Mouse (Mus musculus): ENCODE measurements at regions not wholly inside any gene's neighbourhood (a gene's known extent, or its start where the extent isn't known, plus 50 kb on each side); places are given as distances from the start of the nearest gene placed in this dataset.

DNA sequence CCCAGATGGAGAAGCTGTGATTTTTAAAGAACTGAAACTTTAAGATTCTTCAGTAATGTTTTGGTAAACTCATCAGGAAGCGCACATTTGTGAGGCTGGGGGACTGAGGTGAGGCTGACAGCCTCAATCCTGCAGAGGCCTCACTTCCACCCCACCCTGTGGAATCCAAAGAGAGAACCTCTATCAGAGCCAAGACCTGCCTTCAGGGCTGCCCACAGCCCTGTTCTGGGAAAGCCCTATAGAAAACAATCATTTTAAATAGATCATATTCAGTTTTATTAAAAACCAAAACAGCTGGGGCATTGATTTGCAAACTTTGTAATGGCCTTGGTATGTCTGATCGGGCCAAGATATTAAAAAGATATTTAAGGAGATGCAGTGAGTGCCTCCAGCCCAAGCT, 210.7 kb upstream of the Tsc22d2 start:
- TF ChIP-seq ZNF384 (IDR thresholded peaks at IDR 0.05; ENCODE audit: low read depth, low read length) (no peak), POLR2AphosphoS2 (IDR thresholded peaks at IDR 0.05; ENCODE audit: low read length) (no peak), NELFE (IDR thresholded peaks at IDR 0.05; ENCODE audit: low read depth, low read length) (no peak), EP300 (IDR thresholded peaks at IDR 0.05; ENCODE audit: low read depth in 1 of 2, low read length in 2 of 2) (no peak), ZC3H11A (IDR thresholded peaks at IDR 0.05; ENCODE audit: low read depth, low read length) (no peak), CTCF (IDR thresholded peaks at IDR 0.05 in 2 of 3, conservative IDR thresholded peaks at IDR 0.05 in 1 of 3; ENCODE audit: control insufficient read depth in 1 of 3, insufficient read depth in 1 of 3, low read depth in 2 of 3, low read length in 3 of 3, poor library complexity in 1 of 3, severe bottlenecking in 1 of 3) (no peak), KAT2A (conservative IDR thresholded peaks at IDR 0.05; ENCODE audit: low read depth, low read length) (no peak), GATA1 (IDR thresholded peaks at IDR 0.05; ENCODE audit: low read depth, low read length) (no peak), MAX (IDR thresholded peaks at IDR 0.05; ENCODE audit: low read length) (no peak), GABPA (IDR thresholded peaks at IDR 0.05; ENCODE audit: low read depth, low read length) (no peak), TCF12 (IDR thresholded peaks at IDR 0.05; ENCODE audit: low read depth, low read length) (no peak), MYB (IDR thresholded peaks at IDR 0.05; ENCODE audit: low read depth, low read length) (no peak), BHLHE40 (IDR thresholded peaks at IDR 0.05; ENCODE audit: borderline replicate concordance, low read depth, low read length) (no peak), MEF2A (IDR thresholded peaks at IDR 0.05; ENCODE audit: extremely low read depth, insufficient replicate concordance, low read depth, low read length, poor library complexity, severe bottlenecking) (no peak), MYC (IDR thresholded peaks at IDR 0.05; ENCODE audit: low read depth, low read length) (no peak), NRF1 (IDR thresholded peaks at IDR 0.05; ENCODE audit: insufficient read depth, low read depth, low read length, poor library complexity, severe bottlenecking) (no peak), UBTF (IDR thresholded peaks at IDR 0.05; ENCODE audit: borderline replicate concordance, insufficient read depth, low read depth, low read length) (no peak), CHD2 (IDR thresholded peaks at IDR 0.05; ENCODE audit: low read length) (no peak), MAZ (IDR thresholded peaks at IDR 0.05; ENCODE audit: low read depth, low read length) (no peak), MAFK (IDR thresholded peaks at IDR 0.05; ENCODE audit: borderline replicate concordance, low read depth, low read length) (no peak)
- no peak overlapping the region for H3K4me3 ChIP-seq (ENCODE audit: control insufficient read depth in 1 of 2, insufficient read depth in 1 of 2, low read depth in 2 of 2, low read length in 2 of 2)
- no peak overlapping the region for H3K9ac ChIP-seq (ENCODE audit: control insufficient read depth, low read depth, low read length, poor library complexity, severe bottlenecking)
- no peaks in the 10 kb centered on the region for H3K4me1 ChIP-seq (ENCODE audit: control insufficient read depth in 1 of 2, insufficient read depth in 2 of 2, low read length in 2 of 2)
- no peak for DNase-seq (ENCODE audit: low read depth, low spot score)
- H3K27ac ChIP-seq (ENCODE audit: control insufficient read depth, low read depth, low read length): no peak overlapping the region
- H3K9me3 ChIP-seq (replicated peaks; ENCODE audit: insufficient read depth, low read length): no peaks in the 10 kb centered on the region
- H3K36me3 ChIP-seq (ENCODE audit: control insufficient read depth in 1 of 2, insufficient read depth in 2 of 2, low read length in 2 of 2): no peaks in the 10 kb centered on the region
- H3K27me3 ChIP-seq (ENCODE audit: control insufficient read depth in 1 of 2, insufficient read depth in 2 of 2, low read length in 2 of 2): peaks cover 6 to 19% of the 10 kb centered on the region in 2 experiments
- no peaks in the 10 kb centered on the region for H3K79me2 ChIP-seq (ENCODE audit: control insufficient read depth, insufficient read depth, low read length, poor library complexity)

DNA sequence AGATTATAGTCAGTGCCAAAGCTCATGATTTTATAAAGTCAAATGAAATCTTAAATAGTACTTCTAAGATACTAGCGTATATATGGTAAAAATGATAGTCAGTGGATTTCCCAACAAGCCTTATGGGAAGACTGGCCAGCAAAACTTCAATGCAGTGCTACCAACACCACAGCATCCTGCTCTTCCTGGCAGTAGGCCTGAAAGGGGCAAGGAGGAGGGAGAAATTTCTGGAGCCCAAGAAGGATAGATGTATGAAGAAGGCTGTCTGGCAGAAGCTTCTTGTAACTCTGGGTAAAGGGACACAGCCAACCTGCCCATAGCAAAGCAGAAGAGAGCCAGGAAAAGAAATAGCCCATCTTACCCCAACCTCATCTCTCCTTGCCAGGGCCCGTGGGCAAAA, 209.0 kb upstream of the Tsc22d2 start:
- peaks cover 5 to 19% of the 10 kb centered on the region in 2 experiments for H3K27me3 ChIP-seq (ENCODE audit: control insufficient read depth in 1 of 2, insufficient read depth in 2 of 2, low read length in 2 of 2)
- H3K4me1 ChIP-seq (ENCODE audit: control insufficient read depth in 1 of 2, insufficient read depth in 2 of 2, low read length in 2 of 2): no peaks in the 10 kb centered on the region
- no peak overlapping the region for H3K27ac ChIP-seq (ENCODE audit: control insufficient read depth, low read depth, low read length)
- no peaks in the 10 kb centered on the region for H3K36me3 ChIP-seq (ENCODE audit: control insufficient read depth in 1 of 2, insufficient read depth in 2 of 2, low read length in 2 of 2)
- no peak overlapping the region for H3K4me3 ChIP-seq (ENCODE audit: control insufficient read depth in 1 of 2, insufficient read depth in 1 of 2, low read depth in 2 of 2, low read length in 2 of 2)
- no peak for DNase-seq (ENCODE audit: low read depth, low spot score)
- no peaks in the 10 kb centered on the region for H3K9me3 ChIP-seq (replicated peaks; ENCODE audit: insufficient read depth, low read length)
- TF ChIP-seq POLR2A (IDR thresholded peaks at IDR 0.05; ENCODE audit: control insufficient read depth in 1 of 2, insufficient read depth in 1 of 2, low read depth in 1 of 2, low read length in 2 of 2, poor library complexity in 1 of 2) (no peak), POLR2AphosphoS2 (IDR thresholded peaks at IDR 0.05; ENCODE audit: low read length) (no peak), NELFE (IDR thresholded peaks at IDR 0.05; ENCODE audit: low read depth, low read length) (no peak), GATA1 (IDR thresholded peaks at IDR 0.05; ENCODE audit: low read depth, low read length) (no peak), MYB (IDR thresholded peaks at IDR 0.05; ENCODE audit: low read depth, low read length) (no peak), NRF1 (IDR thresholded peaks at IDR 0.05; ENCODE audit: insufficient read depth, low read depth, low read length, poor library complexity, severe bottlenecking) (no peak), ELF1 (IDR thresholded peaks at IDR 0.05; ENCODE audit: low read depth, low read length) (no peak), ZC3H11A (IDR thresholded peaks at IDR 0.05; ENCODE audit: low read depth, low read length) (no peak), TAL1 (IDR thresholded peaks at IDR 0.05; ENCODE audit: low read length) (no peak), POLR2AphosphoS5 (IDR thresholded peaks at IDR 0.05; ENCODE audit: borderline replicate concordance, low read depth, low read length) (no peak), EP300 (IDR thresholded peaks at IDR 0.05; ENCODE audit: low read depth in 1 of 2, low read length in 2 of 2) (no peak), USF1 (IDR thresholded peaks at IDR 0.05; ENCODE audit: low read depth, low read length) (no peak), E2F4 (IDR thresholded peaks at IDR 0.05; ENCODE audit: borderline replicate concordance, low read depth, low read length) (no peak), UBTF (IDR thresholded peaks at IDR 0.05; ENCODE audit: borderline replicate concordance, insufficient read depth, low read depth, low read length) (no peak), MEF2A (IDR thresholded peaks at IDR 0.05; ENCODE audit: extremely low read depth, insufficient replicate concordance, low read depth, low read length, poor library complexity, severe bottlenecking) (no peak)
- no peaks in the 10 kb centered on the region for H3K79me2 ChIP-seq (ENCODE audit: control insufficient read depth, insufficient read depth, low read length, poor library complexity)
- H3K9ac ChIP-seq (ENCODE audit: control insufficient read depth, low read depth, low read length, poor library complexity, severe bottlenecking): no peak overlapping the region

Data from MEL (cell line).